Mouse (Mus musculus) kidney, adult 8-10 months (tissue): ENCODE data around the gene Tgif2.

Source experiments
- DNase-seq, 2 experiments: peaks; one replicate each; pipeline ENCODE4 v3.0.0; 2022

Tgif2 gene

DNA sequence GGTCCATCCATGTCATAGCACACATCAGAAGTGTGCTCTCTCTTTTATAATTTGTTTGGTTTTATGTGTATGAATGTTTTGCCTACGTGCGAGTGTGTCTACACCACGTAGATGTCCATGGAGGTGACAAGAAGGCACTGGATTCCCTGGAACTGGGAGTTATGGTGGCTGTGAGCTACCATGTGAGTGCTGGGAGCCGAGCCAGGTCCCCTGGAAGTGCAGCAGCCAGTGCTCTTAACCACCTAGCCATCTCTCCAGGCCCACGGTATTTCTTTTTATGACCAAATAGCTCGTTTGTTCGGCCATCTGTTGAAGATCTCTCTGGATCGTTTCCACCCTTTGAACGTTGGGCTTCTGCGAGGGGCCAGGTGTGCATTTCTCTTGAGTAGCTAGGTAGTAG is 3.5 kb downstream of the Tgif2 start:
- no peak for DNase-seq

DNA sequence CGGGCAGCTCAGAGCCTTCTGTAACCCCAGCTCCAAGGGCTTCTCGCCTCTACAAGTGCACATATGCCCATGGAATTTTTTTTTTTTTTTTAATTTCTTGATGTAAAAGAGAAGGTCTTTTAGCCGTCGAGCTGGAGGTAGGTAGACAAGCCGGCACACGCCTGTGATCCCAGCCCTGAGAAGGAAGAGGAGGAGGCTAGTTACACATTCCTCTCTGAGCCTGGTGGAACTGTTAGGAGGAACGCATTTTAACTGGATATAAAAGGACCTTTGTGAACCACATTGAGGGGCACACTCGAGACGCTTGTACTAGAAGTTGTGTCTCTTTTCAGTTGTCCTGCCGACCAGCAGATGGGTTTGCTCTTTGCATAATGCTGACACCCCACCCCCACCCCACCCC is 4.9 kb downstream of the Tgif2 start:
- DNase-seq = no peak

DNA sequence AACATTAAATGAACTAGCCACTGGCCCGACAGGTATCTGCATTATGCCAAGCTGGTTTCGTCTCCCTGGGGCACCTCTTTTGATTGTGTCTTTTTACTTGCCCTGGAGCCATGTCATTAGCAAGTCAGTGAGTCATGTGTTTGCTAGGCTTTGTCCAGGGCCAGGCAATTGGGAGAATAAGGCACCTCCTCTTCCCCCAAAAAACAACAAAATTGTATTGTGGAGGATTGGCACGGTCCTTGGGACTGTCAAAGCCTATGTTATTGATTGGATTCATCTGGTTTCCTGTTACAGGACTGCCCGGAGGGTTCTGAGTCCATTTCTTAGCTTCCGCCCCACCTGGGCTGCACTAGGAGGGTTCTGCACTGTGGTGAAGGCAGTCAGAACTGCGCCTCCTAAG is 7.8 kb downstream of the Tgif2 start:
- no peak for DNase-seq

DNA sequence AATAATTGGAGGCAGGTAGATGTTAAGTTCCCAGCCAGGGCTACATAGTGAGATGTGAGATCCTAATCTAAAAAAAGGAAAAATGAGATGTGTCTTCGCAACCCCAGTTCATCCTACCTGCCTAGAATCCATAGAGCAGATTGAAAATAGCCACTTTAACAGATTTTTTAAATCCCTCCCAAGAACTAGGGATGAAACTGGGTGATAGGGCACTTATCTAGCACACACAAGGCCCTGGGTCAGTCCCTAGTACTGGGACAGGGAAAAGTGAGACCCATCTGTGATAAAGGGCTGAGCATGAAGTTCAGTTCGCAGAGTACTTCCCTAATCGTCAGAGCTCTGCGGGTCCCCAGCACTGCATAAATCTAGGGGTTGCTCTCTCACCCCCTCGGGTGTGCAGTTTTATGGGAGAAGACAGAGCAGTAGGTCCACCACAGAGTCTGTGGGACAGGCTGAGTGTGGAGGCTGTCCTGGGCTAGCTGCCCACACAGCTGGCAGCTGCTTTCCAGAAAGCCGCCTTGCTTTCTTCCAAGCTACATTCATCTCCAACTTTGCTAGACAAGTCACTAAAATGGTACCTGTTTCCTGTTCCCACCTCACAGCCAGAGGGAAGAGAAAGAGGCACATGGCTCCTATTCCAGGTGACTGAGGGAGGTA is 8.8 kb downstream of the Tgif2 start:
- DNase-seq = no peak

DNA sequence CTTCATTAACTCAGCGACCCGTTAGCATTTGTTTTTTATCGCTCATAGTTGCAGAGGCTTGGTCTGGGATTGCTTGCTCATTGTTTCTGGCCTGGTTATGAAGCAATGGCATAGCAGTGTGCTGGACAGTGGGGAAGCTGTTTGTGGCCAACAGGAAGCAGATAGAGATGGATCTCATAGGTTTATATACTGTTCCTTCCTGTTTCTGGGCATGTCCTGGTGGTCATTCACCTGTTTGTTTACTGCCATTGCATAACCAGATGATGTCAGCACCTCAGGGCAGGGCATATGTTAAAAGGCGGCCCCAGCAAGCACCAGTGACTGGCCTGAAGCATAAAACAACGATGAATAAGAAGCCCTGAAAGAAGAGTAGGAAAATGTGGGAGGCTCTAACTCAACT is 10.7 kb downstream of the Tgif2 start:
- no peak for DNase-seq

DNA sequence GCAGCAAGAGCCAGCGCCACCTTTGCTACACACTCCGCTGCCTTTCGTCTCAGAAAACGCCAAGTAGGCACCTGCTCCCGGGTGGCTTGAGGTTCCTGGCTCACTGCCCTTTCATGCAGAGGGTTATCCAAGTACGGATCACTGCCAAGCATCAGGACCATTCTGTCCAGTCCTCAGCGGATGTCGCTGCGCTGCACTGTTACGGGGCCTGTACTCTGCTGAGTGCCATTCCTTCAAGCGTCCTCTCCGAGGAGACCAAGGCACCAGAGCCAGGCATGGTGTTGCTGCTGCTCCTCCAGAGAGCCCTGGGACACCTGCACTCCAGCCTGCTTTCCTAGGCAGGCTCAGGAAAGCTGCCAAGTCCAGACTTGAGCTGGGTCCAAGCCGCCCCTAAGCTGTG is 13.8 kb downstream of the Tgif2 start:
- peak in 1 of 2 experiments; percentile 25 for DNase-seq

DNA sequence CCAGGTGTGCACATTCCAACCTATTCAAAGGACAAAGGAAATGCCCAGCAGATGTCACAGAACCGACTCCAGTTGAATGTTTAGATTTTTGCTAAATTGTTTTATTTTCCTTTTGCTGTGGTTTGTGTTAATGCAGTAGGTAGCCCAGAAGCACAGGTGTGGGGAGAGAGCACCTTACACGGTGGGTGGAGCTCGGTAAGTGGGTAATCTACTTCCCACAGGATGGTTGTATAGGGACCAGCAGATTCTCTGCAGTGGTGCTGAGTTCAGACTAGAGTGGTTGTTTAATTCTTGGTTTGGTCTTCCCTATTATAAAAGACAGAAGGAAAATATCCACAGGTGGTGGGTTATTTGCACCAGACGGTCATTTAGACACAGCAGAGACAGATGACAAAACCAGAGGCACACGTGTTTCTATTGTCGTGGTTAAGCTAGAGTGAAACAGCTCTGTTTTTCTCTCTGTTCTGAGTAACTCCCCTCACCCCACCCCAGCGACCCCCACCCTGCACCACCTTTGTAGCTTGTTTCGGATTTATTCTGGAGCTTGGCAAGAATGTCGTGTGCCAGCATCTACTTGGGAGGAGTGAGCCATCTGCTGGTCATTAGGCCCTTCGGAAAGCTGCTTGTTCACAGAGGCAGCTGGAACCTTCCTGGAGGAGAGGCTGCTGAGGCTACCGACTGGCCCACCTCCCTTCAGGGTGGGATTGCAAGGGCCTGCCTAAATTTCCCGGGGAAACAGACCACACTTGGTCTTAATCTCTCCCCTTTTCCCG is 14.4 kb downstream of the Tgif2 start:
- peak; percentile 38 to 40 for DNase-seq

DNA sequence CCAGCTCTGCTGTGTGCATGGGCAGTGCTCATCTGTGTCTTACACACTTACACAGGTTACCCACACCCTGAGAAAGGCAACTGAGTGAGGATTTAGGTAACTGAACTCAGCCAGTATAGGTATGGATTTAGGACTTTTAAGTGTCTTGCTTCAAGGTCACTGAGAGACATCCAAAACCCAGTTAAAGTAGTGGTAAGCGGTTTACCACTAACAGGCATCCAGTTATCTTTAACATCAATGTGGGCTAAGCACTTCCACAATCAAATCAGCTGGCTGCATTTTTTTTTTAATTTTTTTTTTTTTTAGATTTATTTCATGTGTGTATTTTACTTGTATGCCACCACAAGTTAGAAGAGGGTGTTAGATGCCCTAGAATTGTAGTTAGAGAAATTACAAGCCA is 16.5 kb downstream of the Tgif2 start:
- DNase-seq = no peak

DNA sequence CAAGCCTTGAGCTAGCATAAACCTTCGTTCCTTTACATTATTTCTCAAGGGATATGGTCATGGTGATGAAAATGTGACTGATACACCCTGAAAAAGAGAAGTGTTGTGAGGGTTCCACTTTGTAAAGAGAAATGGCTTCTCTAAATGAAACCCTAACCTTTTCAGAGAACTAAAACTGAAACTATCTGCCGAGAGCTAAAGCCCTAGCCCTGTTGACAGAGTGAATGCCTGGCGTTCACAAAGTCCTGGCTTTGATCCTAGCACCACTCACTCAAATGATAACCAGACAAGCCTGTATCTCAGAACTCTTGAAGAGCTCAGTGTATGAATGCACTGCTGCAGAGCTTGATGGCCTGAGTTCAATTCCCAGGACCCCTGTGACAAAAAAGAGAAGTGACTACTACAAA is 17.6 kb downstream of the Tgif2 start:
- DNase-seq = no peak

DNA sequence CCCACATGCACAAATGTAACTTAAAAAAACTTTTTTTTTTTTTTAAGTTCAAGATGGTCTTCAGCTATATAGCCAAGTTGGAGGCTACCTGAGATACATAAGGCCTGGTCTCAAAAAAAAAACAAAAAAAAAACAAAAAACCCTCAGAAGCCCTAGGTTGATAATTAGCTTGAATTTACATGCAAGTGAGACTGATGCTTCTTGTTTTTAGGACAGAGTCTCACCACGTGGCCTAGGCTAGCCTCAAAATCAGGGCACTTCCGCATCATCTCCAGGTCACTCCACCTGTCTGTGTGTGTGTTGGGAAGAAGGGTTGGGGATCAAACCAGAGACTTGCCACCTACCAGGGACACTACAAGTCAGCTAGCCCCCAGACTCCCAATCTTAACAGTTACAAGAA is 18.0 kb downstream of the Tgif2 start, which contains the start of gene 4930518I15Rik:
4930518I15Rik (minus strand) TSS at position 112 of the 400 bp plus-strand sequence.
- no peak for DNase-seq

DNA sequence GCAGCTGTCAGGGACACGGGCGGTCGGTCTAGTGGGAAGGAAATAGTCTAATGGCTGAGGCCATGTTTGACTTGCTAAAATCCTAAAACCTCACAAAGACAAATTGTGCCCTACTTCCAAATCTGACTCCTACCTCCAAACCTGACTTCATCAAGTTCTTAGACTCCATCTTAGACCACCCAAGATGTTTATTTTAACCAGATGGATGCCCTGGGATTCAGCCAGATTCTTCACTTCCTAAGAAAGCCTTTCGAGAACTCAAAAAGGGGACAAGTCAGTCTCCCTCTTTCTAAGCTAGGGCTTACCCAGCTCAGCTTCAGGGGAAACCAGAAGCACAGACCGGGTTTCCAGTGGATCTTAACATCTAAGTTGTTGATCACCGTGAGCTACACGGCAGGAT is 18.9 kb downstream of the Tgif2 start:
- no peak for DNase-seq

DNA sequence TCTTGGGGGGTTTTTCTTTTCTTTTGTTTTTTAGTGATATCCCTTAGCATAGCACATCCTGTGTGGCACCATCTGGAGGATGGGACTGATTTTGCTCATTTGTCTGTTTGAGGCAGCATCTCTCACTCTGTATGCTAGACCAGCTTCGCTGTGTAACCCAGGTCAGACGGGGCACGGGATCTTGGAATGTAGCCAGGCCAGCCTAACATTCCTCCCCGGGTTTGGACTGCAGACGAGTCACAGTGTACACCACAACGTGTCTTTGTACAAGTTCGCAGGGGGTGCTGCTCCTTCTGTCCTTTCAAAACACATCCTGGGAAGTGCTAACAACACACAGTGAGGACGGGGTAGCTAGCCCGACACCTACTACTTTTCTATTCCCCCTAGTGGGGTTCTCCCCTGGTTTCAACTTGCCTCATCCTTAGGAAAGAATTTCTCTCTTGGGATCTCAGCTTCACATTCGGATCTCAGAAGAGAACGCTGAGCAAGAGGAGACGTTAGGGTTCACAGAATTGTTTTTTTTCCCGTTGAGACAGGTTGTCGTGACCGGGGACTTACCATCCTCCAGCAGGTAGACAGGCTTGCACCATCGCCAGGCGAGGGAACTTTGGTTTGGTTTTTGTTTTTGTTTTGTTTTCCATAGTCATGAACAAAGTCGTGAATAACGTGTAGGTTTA is 22.4 kb downstream of the Tgif2 start:
- peak in 1 of 2 experiments; percentile 54 for DNase-seq

DNA sequence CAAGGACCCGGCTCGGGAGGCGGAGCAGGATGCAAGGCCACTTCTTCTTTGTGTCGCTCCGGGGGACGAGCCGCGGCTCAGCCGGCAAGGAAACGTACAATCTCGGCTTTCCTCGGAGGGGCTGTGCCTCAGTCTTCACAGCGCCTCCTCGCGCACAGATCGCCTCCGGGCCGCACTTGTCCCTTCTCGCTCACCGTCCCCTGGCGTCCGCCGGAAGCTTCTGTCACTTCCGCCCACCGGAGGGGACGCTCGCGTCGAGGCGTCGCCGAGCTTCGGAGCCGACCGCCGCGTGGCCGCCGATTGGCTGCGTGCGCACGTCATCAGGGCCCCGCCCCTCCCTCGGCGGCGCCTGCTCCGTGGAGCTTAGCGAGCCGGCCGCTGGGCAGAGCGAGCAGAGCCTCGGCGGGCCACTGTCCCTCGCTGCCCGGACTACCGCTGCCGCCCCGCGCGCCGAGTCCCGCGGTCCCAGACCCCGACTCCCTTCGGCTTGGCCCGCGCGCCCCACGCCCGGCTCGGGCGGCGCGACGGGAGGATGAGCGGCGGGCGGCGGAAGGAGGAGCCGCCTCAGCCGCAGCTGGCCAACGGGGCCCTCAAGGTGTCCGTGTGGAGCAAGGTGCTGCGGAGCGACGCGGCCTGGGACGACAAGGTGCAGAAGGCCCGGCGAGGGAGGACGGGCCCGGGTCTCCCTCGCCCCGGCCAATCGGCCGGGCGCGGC is 23.1 kb downstream of the Tgif2 start, which contains the start of gene Rab5if:
Rab5if (plus strand) TSS at position 357 of the 715 bp plus-strand sequence.
- DNase-seq = peak; percentile 96 to 97

DNA sequence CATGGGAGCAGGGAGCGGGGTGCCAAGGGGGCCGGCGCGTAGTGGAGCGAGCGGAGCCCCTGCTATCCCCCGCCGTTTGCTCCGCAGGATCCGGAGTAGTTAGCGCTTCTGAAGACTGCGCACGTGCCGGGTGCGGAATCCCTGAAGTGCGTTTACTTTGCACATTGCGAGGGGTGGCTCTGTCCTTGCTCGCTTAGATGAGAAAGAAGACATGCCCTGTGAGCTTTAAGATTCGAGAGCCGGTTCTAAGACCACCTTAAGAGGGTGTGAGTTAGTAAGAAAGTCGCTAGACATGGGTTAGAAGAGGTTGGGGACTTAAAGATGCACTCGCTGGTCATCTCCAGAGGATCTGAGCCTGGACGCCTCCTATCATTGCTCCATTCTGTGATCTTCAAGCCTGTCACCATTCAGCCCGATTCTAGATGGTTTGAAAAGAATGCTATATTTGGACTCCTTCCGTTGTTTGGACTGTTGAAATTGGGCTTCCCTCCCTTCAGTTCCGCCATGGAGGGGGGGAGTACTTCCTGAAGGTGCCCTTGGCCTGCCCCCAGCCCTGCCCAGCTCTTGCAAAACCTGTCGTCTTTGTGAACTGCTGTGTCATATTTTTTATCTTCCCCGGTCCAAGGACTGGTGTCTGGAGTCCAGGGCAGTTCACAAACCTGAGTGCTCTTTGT is 23.8 kb downstream of the Tgif2 start:
- DNase-seq = peak; percentile 55 to 62

DNA sequence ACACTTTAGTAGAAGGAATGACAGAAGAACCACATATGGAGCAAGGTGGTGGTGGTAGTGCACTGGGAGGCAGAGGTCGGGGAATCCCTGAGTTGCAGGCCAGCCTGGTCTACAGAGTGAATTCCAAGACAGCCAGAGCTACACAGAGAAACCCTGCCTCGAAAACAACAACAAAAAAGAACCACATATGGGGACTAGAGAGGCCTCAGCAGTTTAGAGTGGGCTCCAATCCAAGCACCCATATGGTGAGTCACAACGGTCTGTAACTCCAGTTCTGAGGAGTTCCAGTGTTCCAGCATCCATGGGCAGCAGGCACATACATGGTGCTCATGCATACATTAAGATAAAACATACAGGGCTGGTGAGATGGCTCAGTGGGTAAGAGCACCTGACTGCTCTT is 24.7 kb downstream of the Tgif2 start:
- DNase-seq = no peak

DNA sequence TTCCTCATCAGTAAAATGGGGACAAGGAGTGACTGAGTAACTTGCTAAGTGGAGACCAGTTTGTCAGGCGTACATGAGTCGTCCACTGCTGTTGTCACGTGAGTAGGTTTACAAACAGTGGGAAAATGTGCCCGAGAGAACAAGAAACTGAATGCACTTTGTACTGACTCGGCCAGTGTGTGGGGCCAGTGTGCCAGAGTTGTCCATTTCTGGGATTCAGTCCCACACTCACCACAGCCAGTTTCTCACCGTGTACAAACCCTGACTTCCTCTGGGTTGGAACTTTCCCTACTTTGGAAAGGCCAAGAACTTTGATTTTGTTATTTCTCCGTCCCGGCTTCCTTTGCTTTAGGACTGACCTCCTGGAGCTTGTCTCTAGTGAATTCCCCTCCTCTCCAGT is 29.2 kb downstream of the Tgif2 start:
- DNase-seq = peak; percentile 71 to 73

DNA sequence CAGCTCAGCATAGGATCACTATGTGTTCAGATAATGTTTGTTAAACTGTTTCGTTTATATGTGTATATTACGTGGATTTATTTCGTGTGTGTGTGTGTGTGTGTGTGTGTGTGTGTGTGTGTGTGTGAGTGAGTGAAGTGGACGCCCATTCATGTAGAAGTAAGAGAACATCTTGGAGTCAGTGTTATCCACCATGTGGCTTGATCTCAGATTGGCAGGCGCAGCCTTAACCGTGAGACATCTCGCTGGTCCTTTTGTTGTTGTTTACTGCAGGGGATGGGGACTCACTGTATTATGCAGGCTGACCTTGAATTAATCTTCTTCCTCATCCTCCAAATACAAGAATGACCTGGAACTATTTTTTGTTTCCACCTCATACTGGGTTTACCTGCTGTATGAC is 29.7 kb downstream of the Tgif2 start:
- no peak for DNase-seq

DNA sequence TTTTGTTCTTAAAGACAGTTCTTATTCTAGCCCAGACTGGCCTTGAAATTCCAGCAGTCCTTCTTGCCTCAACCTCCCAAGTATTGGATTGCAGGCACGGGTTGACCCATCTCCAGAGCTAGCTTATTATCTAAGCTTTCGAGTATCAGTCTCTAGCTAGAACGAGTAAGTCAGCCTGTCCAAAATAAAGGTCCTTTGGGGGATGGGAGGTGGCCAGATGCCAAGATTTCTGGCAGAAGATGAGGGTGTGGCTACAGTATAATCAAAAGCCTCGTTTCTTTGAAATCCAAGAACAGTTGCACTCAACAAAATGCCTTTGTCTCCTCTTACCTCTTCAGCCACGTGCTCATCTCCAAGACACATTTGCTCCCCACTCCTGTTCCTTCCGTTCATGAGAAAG is 30.7 kb downstream of the Tgif2 start:
- peak; percentile 23 to 40 for DNase-seq

DNA sequence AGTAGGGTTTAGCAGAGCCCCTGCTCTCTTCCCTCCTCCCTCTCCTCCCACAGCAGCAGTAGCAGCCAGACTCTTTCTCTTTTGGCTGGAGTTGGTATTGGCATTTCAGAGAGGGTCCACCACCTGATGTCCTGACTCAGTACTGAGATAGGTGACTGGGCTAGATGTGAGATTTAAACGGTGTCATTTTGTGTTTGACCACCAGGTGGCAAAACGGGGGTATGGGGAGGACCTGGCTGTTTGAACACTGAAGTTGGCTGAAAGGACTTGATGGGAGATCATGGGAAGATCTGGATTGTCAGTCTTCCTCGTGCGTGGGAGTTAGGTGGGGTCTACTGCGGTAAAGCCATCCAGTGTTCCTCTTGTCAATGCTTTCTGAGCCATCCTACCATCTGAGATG is 33.8 kb downstream of the Tgif2 start:
- DNase-seq = peak in 1 of 2 experiments; percentile 40

DNA sequence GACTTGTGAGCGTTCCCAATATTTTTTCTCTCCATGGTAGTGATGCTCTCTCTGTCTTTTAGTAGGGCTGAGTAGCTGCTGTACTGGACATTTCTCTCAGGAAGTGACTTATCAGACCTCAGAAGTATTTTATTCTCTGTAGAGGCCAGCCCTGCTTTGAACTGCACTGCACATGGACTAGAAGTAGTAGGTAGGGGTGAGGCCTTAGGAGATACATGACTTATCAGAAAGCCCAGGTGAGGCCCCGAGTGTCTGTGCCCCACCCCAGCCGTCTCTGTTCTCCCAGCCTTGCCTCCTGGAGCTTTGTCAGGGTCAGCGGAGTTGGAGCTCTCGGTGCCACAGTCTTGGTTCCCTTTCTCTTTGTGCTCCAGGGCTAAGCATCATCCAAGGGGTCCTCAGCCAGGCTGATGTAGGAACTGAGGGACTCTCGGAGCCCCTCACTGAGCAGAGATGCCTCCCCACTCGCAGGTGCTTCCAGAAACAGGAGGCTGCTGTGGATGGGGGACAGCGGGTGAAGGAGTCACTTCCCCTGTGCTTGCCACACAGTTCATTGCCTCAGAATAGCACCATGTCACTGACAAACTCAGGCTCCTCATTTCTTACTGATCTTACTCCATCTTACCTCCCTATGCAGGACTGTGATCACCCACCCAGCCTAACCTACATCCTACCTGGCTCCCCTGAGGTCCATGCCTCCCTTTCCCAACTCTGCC is 34.4 kb downstream of the Tgif2 start:
- DNase-seq = no peak

DNA sequence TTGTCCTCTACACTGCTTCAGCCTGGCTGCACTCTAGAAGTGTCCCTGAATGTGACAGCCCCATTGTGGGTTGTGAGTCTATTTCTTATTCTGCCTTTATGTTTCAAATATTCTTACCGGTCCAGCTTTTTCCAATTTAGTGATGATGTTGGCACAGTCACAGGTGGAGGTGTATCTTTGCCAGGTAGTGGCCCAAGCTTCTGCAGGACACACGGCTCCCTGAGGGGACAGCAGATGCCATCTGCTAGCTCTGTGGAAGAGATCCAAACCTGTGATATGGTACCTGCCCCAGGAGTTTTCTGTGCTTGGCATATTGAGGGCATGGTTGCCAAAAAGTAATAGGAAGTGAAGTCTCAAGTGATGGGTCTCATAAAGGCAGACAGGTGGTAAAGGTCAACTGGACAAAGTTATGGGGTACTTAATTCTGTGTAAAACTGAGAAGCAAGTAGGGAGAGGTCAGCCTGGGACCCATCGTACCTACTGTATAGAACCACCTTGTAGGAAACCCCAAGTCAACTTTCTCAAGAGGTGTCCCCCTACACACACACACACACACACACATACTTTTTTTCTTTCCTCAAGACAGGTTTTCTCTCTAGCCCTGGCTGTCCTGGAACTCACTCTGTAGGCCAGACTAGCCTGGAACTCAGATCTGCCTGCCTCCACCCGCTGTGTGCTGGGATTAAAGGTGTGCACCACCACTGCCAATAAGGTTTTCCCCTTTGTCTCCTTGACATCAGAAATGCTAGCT is 35.1 kb downstream of the Tgif2 start:
- DNase-seq = no peak
